Mouse (Mus musculus) adrenal gland, postnatal 25 days (tissue): Measurements from ENCODE around the gene Snx10. TPM values are rescaled to one million over a fixed set of nuclear protein-coding genes. Genes with fewer than 3 reads are reported as not detected.

ENCODE experiments used
- DNase-seq: peaks from one replicate; pipeline ENCODE4 v3.0.0; 2021; ENCODE audit warnings: mixed read lengths
- total RNA-seq: library from RNA; stranded (reverse); gene quantifications from 2 replicates; pipeline ENCODE4 v1.2.3, GENCODE M21; 2021

Gene Snx10
- total RNA-seq, 1 experiment from 2014 or later = 26.6 TPM

GRCm38 (mm10) chr6:51533467-51534200 is 9.9 kb downstream of the Snx10 start:
- DNase-seq = no peak

GRCm38 (mm10) chr6:51535571-51535970 is 11.9 kb downstream of the Snx10 start:
- DNase-seq = no peak

GRCm38 (mm10) chr6:51540525-51540924 is 16.8 kb downstream of the Snx10 start:
- DNase-seq = no peak

- no peak for DNase-seq
Observed at GRCm38 (mm10) chr6:51541422-51541821, 17.7 kb downstream of the Snx10 start.

- no peak for DNase-seq
Observed at GRCm38 (mm10) chr6:51542147-51542546, 18.4 kb downstream of the Snx10 start.

GRCm38 (mm10) chr6:51543639-51544117 is 20.0 kb downstream of the Snx10 start:
- DNase-seq = no peak

GRCm38 (mm10) chr6:51544118-51544681 is 20.5 kb downstream of the Snx10 start:
- no peak for DNase-seq

- DNase-seq = no peak
Observed at GRCm38 (mm10) chr6:51545219-51545859, 21.6 kb downstream of the Snx10 start.

- no peak for DNase-seq
Observed at GRCm38 (mm10) chr6:51546085-51546484, 22.4 kb downstream of the Snx10 start.

GRCm38 (mm10) chr6:51548757-51549156 is 25.1 kb downstream of the Snx10 start:
- DNase-seq = no peak

GRCm38 (mm10) chr6:51551267-51551802 is 27.6 kb downstream of the Snx10 start:
- DNase-seq = no peak

GRCm38 (mm10) chr6:51556562-51556961 is 32.9 kb downstream of the Snx10 start:
- DNase-seq = no peak

GRCm38 (mm10) chr6:51558311-51558710 is 34.6 kb downstream of the Snx10 start:
- DNase-seq = no peak

- DNase-seq = no peak
Observed at GRCm38 (mm10) chr6:51566771-51567680, 43.3 kb downstream of the Snx10 start.

- no peak for DNase-seq
Observed at GRCm38 (mm10) chr6:51569086-51569485, 45.4 kb downstream of the Snx10 start.

- DNase-seq = no peak
Observed at GRCm38 (mm10) chr6:51573136-51573535, 49.4 kb downstream of the Snx10 start.

- peak; percentile 33 for DNase-seq
Observed at GRCm38 (mm10) chr6:51574132-51574531, 50.4 kb downstream of the Snx10 start.

GRCm38 (mm10) chr6:51578415-51578814 is 54.7 kb downstream of the Snx10 start:
- no peak for DNase-seq

GRCm38 (mm10) chr6:51580040-51580680 is 56.5 kb downstream of the Snx10 start:
- peak; percentile 86 for DNase-seq

- DNase-seq = no peak
Observed at GRCm38 (mm10) chr6:51581418-51581817, 57.7 kb downstream of the Snx10 start.

GRCm38 (mm10) chr6:51582051-51582450 is 58.4 kb downstream of the Snx10 start:
- no peak for DNase-seq
